Mouse (Mus musculus) embryo, embryonic 10 days (tissue): ENCODE results near the gene Impad1.
A peak's percentile ranks its signal among the peaks of the same experiment; 100 is the strongest.

Experiments
- DNase-seq: peaks from one replicate; pipeline ENCODE4 v3.0.0-alpha.2; 2015; ENCODE audit warnings: low spot score

The Impad1 gene

DNA sequence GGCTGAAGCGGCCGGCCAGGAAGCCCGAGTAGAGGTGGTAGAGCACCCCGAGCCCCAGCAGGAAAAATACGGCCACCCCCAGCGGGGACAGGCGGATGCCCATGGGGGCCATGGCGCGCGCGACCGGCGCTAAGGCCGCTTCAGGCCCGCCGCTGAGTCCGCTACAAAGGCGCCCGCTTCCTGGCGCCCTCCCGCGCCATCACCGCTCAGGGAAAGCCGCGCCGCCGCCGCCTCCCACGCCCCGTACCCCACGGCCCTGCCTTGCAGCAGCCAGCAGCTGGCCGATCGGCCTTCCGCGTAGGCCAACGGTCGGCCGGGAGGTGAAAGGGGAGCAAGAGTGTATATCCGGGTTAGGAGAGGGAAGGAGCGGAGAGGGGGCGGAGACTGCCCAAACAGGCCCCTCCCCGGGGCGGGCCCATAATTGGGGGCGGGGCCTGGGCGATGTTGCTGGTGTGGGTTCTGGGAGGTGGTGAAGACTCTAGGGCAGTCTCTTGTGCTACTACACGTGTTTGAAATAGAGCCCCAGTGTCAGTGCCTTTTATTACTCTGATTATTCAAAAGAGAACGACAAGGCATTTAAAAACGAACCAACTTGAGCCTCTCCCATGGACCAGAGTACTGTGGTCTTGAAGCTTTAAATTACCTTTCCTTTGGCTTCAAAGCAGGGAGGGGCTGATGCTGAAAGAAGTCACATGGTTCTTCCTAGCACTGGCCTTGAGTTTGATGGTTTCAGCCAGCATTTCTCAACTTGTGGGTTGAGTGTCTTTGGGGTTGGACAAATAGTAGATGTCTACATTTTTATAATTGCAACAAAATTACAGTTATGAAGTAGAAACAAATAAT lies at the start of gene Impad1:
Impad1 (minus strand) TSS at position 364 of the 843 bp plus-strand sequence.
- DNase-seq, result peak; percentile 83

GRCm38 (mm10) chr4:4840145-4840544 lies 47.0 kb upstream of the Impad1 start:
- DNase-seq, result no peak

GRCm38 (mm10) chr4:4833789-4834295 lies 40.7 kb upstream of the Impad1 start:
- no peak for DNase-seq

- DNase-seq, result no peak
These were observed 35.0 kb upstream of the Impad1 start for GRCm38 (mm10) chr4:4828131-4828530.

DNA sequence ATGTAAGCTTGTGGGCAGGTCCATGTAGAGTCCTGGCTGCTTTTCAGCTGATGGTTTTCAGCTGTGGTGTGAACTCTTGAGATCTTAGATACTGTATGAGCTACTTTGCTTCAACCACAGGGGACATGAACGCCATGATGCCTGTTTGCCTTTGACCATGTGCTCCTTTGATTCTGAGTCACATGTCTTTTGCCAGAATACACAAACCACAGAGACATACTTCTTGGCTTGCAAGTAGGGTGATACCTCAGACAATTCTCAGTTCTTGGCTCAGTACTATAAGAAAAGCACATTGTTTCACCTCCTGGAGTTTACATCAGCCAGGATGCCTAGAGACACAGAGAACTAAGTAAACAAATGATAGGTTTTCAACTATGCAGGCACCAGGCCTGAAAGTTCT lies 29.0 kb upstream of the Impad1 start:
- DNase-seq, result no peak

DNA sequence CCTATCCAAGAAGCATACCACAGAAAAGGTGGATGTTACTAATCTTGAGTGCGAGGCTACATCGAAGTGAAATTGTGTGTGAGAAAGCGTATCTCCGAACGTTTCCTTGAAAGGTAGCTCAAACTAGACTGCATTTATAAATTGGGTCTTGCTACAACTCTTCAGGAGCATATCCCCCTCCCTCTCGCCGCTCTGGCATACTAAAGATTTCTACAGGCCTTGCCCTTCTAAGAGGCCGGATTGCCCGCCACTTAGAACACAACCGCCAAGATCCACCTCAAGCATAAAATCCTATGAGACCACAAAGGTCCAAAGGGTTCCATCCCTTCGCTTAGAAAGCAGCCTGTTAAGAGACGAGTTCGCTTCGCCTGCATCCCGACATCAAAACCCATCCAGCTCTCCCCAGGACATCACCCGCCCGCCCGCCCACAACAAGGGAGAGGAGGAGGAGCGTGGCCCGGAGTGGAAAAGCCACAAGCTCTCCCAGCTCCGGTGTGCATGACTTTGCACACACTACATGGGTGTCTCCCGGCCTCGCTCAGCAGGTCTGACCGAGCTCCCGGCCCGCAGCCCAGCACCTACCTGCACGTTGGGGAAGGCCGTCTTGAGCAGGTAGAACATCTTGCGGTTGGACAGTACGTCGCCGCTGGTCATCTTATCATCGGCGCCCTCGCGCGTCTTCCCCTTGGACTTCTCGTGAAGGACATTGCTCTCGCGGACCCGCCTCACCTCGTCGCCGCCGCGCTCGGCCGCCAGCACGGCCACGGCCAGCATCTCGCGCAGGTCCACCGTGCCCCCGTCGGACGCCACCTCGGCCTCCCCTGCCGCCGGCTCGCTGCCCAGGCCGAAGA lies 789 bp downstream of the Impad1 start:
- DNase-seq, result peak; percentile 68

DNA sequence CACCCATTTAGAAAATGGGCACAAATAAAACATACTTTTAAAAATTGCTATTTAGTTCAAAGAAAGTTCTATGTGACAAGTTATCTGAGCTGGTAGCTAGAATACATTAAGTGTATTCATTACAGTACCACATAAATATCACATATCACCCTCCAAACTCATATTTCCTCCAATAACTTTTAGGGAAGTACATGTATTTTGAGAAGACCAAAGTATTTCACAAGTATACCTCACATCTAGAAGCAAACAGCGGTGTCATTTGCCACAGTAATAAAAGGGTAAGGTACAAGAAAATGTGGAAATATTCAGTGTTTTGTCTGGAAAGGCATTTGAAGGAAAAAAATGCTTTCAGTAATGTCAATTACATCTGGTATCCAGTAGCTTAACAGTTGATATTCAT lies 2.0 kb downstream of the Impad1 start:
- DNase-seq, result no peak

- DNase-seq, result no peak
These were observed 8.0 kb downstream of the Impad1 start for GRCm38 (mm10) chr4:4785169-4785568.

DNA sequence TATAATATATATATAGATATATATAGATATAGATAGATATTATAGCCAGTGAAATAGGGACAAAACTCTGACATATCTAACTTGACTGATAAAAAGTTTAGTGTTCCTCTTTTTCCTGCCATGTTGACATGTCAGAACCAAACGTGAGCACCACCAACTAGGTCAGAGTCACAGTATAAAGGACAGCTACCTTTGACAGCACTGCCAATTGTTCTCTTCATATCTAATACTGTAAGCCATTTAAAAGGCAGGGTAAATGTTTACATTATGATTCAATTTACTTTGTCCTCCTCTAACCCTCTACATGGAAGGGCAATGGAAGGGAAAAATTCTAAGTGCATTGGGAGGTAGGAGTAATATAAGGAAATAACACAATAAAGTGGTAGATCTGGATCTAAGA lies 8.8 kb downstream of the Impad1 start:
- no peak for DNase-seq

DNA sequence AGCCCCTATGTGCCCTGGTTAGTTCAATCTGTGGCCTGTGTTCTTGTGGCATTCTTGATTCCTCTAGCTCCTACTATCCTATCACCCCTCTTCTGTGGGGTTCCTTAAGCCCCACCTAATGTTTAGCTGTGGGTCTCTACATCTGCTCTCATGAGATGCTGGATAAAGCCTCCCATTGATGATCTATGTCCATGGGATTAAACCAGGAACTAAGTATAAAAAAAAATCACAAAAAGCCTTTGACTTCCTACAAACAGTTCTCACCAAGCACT lies 9.5 kb downstream of the Impad1 start:
- no peak for DNase-seq

DNA sequence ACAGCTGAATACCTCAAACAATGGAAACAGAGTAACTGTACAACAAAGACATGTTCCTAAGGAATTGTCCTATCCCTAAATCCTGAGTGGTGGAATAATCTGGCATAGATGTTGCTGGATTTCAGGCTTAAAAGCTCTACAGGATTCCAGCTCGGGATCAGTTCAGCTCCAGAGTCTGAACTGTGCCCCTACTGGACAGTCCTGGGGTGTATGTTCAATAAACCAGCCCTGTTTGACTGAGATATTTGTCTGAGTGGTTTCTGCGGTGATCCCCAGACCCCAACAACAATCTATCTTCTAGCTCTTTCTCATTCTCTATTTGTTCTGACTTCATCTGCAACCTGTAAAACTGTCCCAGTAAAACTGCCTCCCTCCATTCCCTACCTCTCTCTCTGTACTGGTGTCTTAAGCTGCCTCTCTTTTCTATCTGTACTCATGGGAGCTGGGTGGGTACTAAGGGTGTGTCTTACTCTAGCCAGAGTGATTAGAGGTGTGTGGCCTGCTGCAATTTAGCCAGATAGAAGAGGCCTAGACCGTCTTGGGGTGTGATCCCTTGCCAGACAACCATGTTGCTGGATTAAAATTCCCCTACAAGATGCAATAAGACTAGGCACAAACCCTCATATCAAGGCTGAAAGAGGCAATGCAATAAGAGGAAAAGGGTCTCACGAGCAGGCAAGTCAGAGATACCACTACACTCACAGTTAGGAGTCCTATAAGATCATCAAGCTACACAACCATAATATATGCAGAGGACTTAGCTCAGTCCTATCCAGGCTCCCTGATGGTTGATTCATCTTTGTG lies 10.1 kb downstream of the Impad1 start:
- no peak for DNase-seq

DNA sequence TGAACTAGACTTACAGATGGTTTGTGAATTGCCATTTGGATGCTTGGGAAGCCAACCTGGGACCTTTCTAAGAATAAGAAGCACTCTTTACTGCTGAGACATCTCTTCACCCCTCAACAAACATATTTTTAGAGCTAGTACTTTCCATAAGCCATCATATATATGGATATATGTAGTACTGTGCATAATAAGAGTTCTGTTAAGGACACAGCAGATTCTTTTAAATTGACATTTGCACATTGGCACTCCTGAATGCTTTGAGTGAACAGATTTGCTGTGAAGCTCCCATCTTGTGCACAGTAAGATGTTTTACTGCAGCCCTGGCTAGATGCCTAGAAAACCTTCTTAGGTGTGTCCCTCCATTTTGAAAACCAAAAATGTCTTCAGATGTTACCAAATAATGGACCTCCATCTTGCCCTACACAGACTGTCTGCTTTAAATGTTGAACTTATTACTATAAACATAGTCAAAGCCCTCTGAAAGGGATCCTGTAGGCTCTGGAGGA lies 13.8 kb downstream of the Impad1 start:
- no peak for DNase-seq

- peak; percentile 20 for DNase-seq
These were observed 21.5 kb downstream of the Impad1 start for GRCm38 (mm10) chr4:4771523-4772114.

DNA sequence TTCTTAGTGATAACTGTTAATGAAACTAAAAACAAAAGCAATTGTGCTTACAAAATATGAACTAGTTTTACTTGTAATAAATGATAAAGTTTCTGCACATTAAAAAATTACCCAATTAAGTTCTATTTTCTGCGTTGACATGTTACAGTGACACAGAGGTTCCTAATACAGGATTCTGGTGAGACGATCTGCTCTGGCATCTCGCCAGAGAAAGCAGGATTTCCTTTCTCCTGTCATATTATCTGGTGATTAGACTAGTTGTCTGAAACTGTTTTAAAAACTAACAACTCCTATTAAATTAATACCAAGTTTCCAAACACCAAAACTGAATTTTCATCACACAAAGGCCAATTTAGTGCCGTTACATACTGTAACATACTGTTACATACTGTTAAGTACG lies 27.3 kb downstream of the Impad1 start:
- DNase-seq, result no peak

GRCm38 (mm10) chr4:4758376-4758775 lies 34.8 kb downstream of the Impad1 start:
- peak; percentile 8 for DNase-seq

- DNase-seq, result peak; percentile 61
These were observed 63.7 kb downstream of the Impad1 start for GRCm38 (mm10) chr4:4729427-4729826.

GRCm38 (mm10) chr4:4726241-4726776 lies 66.8 kb downstream of the Impad1 start:
- DNase-seq, result no peak

DNA sequence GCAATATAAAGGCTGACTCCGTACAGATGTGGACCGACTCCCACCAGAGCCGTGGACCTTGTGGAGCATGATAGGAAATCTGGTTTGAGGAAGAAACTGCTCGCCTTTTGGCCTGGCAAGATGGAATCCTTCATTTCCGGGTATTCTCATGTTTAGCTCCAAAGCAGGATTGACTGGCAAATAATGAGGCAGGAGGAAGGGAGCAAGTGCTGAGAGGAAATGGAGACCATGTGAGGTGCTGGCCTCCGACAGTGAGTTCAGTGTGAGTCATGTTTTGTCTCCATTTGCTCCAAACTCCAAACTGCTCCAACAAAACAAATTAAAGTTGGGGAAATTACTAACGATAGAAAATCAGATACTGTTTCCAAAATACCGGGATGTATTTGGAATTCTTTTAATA lies 69.3 kb downstream of the Impad1 start:
- no peak for DNase-seq

DNA sequence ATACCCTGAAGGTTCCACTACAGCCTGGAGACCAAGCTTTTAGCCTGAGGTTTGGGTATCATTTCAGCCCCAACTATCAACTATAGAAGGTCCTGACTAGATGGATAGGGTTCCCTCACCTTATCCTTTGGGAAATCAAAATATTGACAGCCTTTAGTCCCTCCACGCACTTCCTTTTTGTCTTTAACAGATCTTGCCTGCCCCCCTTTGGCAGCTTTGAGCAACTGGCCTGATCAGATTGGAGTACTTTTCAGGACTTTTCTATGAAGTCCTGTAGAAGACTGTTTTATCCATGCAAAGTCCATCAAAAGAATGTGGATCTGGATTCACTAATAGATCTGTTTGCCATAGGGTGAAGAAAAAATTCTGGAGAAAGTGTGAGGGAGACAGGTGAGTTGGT lies 71.1 kb downstream of the Impad1 start:
- DNase-seq, result no peak

DNA sequence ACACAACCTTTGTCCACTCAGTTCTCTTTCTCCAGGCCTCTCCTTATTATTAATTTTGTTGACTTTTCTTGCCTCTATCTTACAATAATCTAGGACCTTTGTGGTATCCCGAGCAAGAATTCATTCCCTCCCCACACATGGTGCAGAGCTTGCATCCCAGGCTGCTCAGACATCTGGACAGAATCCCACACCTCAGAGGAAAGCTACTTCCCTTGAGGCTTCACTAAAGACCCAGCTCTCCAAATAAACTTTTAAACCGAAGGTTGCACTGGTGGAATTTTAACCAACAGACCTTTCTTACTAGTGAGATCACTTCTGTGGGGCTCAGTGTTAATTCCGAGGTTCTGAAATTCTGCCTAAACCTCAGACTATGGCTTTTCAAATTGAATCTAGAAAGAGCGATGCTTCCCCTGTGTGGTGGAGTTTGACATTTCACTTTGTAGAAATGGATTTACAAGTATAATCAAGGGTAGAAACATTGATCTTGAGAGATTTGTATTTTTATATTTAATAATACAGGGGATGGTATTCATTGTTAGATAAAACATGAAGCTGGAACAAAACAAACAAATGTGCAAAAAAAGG lies 75.3 kb downstream of the Impad1 start:
- DNase-seq, result no peak
